Mouse (Mus musculus) midbrain, embryonic 12.5 days (tissue): Measurements from ENCODE around the gene Glipr2. TPM values are rescaled to one million over a fixed set of nuclear protein-coding genes. Genes with fewer than 3 reads are reported as not detected.
A peak's percentile ranks its signal among the peaks of the same experiment; 100 is the strongest.

ENCODE experiments used
- ATAC-seq: fragments of 200-750 bp; cut with Nextera tagmentation; 2 replicates; pipeline ENCODE4 v1.8.0; 2017; ENCODE audit warnings: low read depth, moderate TSS enrichment, moderate library complexity; ENCODE audit not compliant: low FRiP score
- H3K27ac ChIP-seq: fragments of 300-500 bp; sonication (generic); replicated peaks from 2 replicates; pipeline ENCODE4 v1.5.1; 2016; ENCODE audit warnings: mild to moderate bottlenecking
- H3K27me3 ChIP-seq: fragments of 300-500 bp; sonication (generic); 2 replicates; pipeline ENCODE4 v1.6.1; 2016; ENCODE audit warnings: mild to moderate bottlenecking
- H3K36me3 ChIP-seq: fragments of 300-500 bp; sonication (generic); 2 replicates; pipeline ENCODE4 v1.6.1; 2016
- H3K4me1 ChIP-seq: fragments of 300-500 bp; sonication (generic); 2 replicates; pipeline ENCODE4 v1.6.1; 2016
- H3K4me2 ChIP-seq: fragments of 300-500 bp; sonication (generic); replicated peaks from 2 replicates; pipeline ENCODE4 v1.6.1; 2016; ENCODE audit warnings: mild to moderate bottlenecking, moderate library complexity
- H3K4me3 ChIP-seq: fragments of 300-500 bp; sonication (generic); 2 replicates; pipeline ENCODE4 v1.5.1; 2016; ENCODE audit warnings: mild to moderate bottlenecking
- H3K9ac ChIP-seq: fragments of 300-500 bp; sonication (generic); replicated peaks from 2 replicates; pipeline ENCODE4 v1.6.1; 2016; ENCODE audit warnings: mild to moderate bottlenecking, moderate library complexity
- H3K9me3 ChIP-seq: fragments of 300-500 bp; sonication (generic); 2 replicates; pipeline ENCODE4 v1.6.1; 2016; ENCODE audit warnings: mild to moderate bottlenecking
- WGBS: fragments of 180-500 bp; shearing (Covaris S2); methylation state at CpG from one replicate; pipeline ENCODE4 v1.1.7; 2016; 5-methylcytosine and 5-hydroxymethylcytosine counted together
- polyA plus RNA-seq: library from polyadenylated mRNA; unstranded; fragments of >200 nt; fragmentation: Nextera tagmentation; extraction: Ambion mirVana; gene quantifications from 2 replicates; pipeline ENCODE4 v1.2.1, GENCODE M21; 2016

Gene Glipr2
- polyA plus RNA-seq, 1 experiment from 2014 or later, result 62.9 TPM

DNA sequence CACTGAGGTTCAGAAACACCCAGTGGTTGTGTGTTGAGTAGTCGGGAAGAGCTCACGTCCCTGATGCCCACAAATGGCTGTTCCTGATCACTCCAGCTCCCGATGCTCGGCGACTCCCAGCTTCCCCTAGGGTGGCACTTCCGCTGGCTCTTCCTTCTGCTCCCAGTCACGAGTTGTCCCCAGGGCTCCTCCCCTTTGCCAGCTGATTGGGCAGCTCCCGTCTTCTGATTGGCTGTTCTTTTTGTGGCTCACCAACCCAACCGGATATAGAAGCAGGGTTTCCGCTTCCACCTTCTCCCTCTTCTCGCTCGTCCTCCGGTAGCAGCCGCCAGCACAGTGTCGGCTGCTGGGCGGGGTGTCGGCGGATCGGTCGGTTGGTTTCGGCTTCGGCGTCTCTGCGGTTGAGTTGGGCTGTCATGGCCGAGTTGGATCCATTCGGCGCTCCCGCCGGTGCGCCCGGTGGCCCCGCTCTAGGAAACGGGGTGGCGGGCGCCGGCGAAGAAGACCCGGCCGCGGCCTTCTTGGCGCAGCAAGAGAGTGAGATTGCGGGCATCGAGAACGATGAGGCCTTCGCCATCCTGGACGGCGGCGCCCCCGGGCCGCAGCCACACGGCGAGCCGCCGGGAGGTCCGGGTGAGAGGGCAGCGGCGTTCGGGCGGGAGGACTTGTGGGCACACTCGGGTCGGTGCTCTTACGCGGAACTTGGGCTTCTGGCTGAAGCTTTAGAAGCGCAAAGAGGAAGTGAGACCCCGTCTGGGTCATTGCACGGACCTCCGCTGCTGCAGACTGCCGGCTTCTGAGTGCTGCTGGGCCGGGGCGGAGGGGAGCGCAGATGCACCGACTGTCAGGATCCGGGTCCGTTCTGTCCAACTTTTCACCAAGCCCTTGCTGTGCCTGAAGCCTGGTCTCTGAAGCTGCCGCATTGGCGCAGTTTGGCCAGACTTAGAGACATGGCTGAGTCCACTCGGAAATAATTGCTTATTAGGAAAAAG, 55.5 kb downstream of the Glipr2 start:
- Histone ChIP-seq H3K4me1 (peaks cover 19% of the 10 kb centered on the region), H3K27ac (peak overlapping the region; percentile 64), H3K36me3 (no peaks in the 10 kb centered on the region), H3K9ac (peak overlapping the region; percentile 89), H3K4me3 (peak overlapping the region; percentile 83), H3K27me3 (peaks cover 23% of the 10 kb centered on the region), H3K4me2 (peak overlapping the region; percentile 95), H3K9me3 (no peaks in the 10 kb centered on the region)
- under 1% methylated on average over 77 of the region's 77 CpGs for WGBS
- peak; percentile 99 for ATAC-seq

DNA sequence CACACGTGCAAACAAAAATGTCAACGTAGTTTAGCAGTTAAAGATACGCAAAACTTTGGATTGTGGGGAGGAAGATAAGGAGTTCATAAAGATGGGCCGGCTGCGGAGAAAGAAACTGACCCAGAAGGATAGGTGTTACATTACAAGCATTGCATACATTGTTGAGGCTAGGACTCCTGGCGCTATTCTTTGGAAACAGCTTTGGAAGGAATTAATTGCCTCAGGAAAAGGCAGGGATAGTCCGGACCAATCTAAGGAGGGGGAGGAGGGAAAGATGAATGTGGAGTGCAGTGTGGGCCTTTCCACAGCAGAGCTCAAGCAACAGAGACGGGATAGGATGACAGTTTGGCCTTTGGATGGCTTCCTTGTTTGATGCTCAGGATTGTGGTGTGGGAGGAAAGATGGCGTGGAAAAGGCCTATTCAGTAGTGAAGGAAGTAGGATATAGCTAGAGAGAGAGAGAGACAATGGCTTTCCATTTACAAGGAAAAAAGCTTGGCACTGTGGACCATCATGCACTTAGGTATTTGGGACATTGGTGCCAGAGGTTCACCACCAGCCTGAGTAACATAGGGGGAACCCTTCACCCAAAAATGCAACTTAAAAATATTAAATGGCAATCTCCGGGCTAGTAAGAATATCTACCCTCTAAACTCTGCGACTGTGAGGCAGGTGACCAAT, 56.3 kb downstream of the Glipr2 start:
- Histone ChIP-seq H3K4me1 (peaks cover 19% of the 10 kb centered on the region), H3K36me3 (no peaks in the 10 kb centered on the region), H3K9me3 (no peaks in the 10 kb centered on the region), H3K4me2 (peak overlapping the region; percentile 95), H3K4me3 (peak overlapping the region; percentile 83), H3K9ac (peak overlapping the region; percentile 89), H3K27me3 (peaks cover 30% of the 10 kb centered on the region), H3K27ac (no peak overlapping the region)
- WGBS, result 30% methylated on average over 11 of the region's 11 CpGs
- no peak for ATAC-seq

DNA sequence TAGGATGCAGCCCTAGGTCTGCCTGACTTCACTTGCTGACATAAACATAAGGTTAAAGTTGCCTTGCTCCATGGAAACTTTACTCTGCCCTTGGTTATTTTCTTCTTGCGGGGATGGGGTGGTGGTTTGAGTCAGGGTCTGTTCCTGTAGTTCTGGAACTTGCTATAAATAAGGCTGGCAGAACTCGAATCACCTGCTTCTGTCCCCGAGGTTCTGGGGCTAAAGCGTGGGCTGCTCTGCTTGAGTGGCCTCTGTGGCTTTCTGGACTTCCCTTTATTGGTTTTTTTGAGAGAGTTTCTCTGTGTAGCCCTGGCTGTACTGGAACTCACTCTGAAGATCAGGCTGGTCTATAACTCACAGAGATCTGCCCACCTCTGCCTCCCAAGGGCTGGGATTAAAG, 58.9 kb downstream of the Glipr2 start:
- Histone ChIP-seq H3K9me3 (no peaks in the 10 kb centered on the region), H3K9ac (no peak overlapping the region), H3K4me3 (no peak overlapping the region), H3K4me2 (no peak overlapping the region), H3K27me3 (peaks cover 56% of the 10 kb centered on the region), H3K36me3 (peaks cover 25% of the 10 kb centered on the region), H3K4me1 (peaks cover 19% of the 10 kb centered on the region), H3K27ac (no peak overlapping the region)
- WGBS, result 87% methylated on average over 4 of the region's 4 CpGs
- ATAC-seq, result no peak

DNA sequence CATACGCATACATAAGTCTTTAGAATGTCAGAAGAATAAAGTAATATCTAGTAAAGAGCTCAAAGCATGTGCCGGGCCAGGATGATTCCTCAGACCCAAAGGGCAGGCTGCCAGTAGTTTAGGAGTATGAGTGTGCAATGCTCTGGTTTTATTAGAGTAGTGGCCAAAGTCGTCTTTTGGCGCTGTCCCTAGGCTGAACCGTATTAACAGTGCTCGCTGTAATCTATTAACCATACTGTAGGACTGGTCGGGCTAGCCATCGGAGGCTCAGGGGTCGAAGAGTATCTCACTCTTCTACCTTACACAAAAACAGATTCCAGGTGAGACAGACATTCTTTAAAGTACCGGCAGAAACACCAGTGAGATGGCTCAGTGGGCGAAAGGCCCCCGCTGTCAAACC, 59.6 kb downstream of the Glipr2 start:
- H3K9me3 ChIP-seq, result no peaks in the 10 kb centered on the region
- H3K4me3 ChIP-seq, result no peak overlapping the region
- no peak overlapping the region for H3K9ac ChIP-seq
- 96% methylated on average over 12 of the region's 12 CpGs for WGBS
- ATAC-seq, result no peak
- H3K4me1 ChIP-seq, result peaks cover 19% of the 10 kb centered on the region
- no peak overlapping the region for H3K4me2 ChIP-seq
- peaks cover 31% of the 10 kb centered on the region for H3K36me3 ChIP-seq
- H3K27me3 ChIP-seq, result peaks cover 63% of the 10 kb centered on the region
- H3K27ac ChIP-seq, result no peak overlapping the region

DNA sequence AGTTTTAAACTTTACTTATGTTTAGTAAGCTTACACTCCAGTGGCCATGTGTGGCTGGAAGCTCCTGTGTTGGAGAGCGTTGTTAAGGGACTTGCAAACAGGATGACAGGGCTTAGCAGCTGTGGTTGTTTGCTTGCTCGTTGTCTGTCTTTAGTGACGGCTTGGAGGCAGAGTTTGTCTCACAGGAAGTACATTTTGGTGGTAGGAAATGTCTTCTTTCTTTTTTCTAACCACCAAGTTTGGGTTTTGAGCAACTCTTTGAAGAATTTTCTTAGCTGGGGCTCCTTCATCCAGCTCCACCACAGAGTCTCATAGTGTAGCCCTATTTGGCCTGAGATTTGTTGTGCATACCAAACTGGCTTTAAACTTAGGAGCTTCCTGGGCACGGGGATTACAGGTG, 65.1 kb downstream of the Glipr2 start:
- Histone ChIP-seq H3K4me3 (no peak overlapping the region), H3K9ac (no peak overlapping the region), H3K36me3 (peaks cover 86% of the 10 kb centered on the region), H3K4me2 (no peak overlapping the region), H3K27me3 (peaks cover 99% of the 10 kb centered on the region), H3K9me3 (no peaks in the 10 kb centered on the region), H3K27ac (no peak overlapping the region), H3K4me1 (no peaks in the 10 kb centered on the region)
- ATAC-seq, result no peak
- 86% methylated on average over 4 of the region's 4 CpGs for WGBS

DNA sequence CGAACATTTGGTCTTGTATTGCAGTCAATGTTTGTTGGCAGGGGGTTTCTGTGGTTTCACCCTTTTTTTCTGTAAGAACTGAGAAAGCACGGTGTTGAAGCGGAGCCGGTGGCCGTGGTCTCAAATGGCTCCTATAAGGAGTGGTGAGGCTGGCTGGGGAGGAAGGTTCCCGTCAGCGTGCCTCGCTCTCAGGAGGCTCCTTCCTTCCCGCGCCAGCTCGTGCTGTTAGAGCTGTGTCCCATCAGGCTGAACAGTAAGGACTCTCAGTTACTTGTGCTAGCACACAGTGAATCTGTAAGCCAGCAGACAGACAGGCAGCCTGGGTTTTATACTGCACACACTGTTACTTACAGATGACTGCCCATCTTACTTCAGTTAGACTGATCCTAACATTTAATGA, 65.6 kb downstream of the Glipr2 start:
- Histone ChIP-seq H3K9me3 (no peaks in the 10 kb centered on the region), H3K4me3 (no peak overlapping the region), H3K9ac (no peak overlapping the region), H3K4me1 (peaks cover under 1% of the 10 kb centered on the region), H3K27me3 (peaks cover 99% of the 10 kb centered on the region), H3K36me3 (peaks cover 91% of the 10 kb centered on the region), H3K4me2 (no peak overlapping the region), H3K27ac (no peak overlapping the region)
- ATAC-seq, result no peak
- WGBS, result 90% methylated on average over 11 of the region's 11 CpGs

DNA sequence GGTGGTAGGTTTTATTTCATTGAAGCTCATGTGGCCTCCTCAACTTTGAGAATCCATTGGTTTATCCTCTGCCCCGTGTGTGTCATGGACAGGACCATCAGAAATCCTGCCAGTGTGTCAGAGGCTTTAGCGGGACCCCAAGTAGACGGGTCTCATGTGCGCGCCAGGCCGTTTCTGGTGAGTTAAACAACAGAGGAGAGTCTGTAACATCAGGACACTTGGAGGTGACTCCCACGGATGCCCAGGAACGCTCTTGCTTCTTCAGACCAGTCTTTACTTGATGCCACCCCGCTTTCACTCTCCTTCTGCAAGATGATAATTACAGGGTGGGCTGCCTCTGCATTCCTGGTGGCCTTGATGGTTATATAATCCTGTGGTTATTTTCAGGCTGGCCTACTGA, 66.5 kb downstream of the Glipr2 start:
- Histone ChIP-seq H3K27ac (no peak overlapping the region), H3K4me2 (no peak overlapping the region), H3K4me3 (no peak overlapping the region), H3K27me3 (peaks cover 99% of the 10 kb centered on the region), H3K36me3 (peaks cover 94% of the 10 kb centered on the region), H3K9ac (no peak overlapping the region), H3K9me3 (no peaks in the 10 kb centered on the region), H3K4me1 (peaks cover 9% of the 10 kb centered on the region)
- 96% methylated on average over 9 of the region's 9 CpGs for WGBS
- no peak for ATAC-seq

DNA sequence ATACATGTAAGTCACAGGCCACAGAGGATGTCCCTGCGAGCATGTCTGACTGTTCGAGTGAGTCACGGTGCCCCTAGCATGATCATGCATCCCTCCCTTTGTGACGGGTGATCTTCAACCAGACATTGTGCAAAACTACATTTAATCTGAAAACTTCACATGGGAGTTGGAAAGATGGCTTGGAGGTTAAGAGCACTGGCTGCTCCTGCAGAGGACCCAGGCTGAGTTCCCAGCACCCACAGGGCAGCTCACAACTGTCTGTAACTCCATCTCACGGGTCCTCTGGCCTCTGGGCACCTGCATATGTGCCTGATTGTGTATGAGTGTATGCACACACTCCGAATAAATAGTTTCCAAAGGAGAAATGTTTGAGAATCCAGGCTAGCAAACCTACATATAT, 67.0 kb downstream of the Glipr2 start:
- WGBS, result 97% methylated on average over 6 of the region's 6 CpGs
- Histone ChIP-seq H3K9ac (no peak overlapping the region), H3K27ac (no peak overlapping the region), H3K4me2 (no peak overlapping the region), H3K4me1 (peaks cover 12% of the 10 kb centered on the region), H3K36me3 (peaks cover 88% of the 10 kb centered on the region), H3K4me3 (no peak overlapping the region), H3K27me3 (peaks cover 99% of the 10 kb centered on the region), H3K9me3 (no peaks in the 10 kb centered on the region)
- no peak for ATAC-seq

DNA sequence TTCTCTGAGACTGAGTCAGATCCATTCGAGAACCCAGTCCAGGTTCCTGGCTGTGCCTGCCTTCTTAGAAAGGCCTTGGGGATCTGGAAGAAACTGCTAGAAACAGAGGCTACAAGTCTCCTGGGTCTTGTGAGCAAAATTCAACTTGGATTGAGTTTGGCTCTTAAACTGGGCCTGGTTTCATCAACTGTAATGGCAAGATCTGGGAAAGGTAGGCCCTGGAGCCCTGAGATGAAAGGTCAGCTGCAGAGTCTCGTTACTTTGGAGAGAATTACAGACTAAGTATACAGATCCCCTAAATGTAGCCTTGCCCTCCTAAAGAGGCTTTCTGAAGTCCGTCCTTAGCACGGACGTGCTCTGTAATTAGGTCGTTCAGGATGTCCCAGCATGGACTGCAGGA, 68.4 kb downstream of the Glipr2 start:
- WGBS, result 88% methylated on average over 6 of the region's 6 CpGs

More for the DNA sequence above, 68.4 kb downstream of the Glipr2 start:
- H3K4me1 ChIP-seq, result peaks cover 12% of the 10 kb centered on the region
- H3K36me3 ChIP-seq, result peaks cover 88% of the 10 kb centered on the region
- no peak overlapping the region for H3K4me2 ChIP-seq
- no peak for ATAC-seq
- H3K4me3 ChIP-seq, result no peak overlapping the region
- H3K27me3 ChIP-seq, result peaks cover 99% of the 10 kb centered on the region
- H3K9me3 ChIP-seq, result no peaks in the 10 kb centered on the region
- no peak overlapping the region for H3K9ac ChIP-seq
- no peak overlapping the region for H3K27ac ChIP-seq

Other genes starting within 250 kb of the Glipr2 start
- not detected in 2 replicates for gene Olfr71, start 247.1 kb upstream of the Glipr2 start, polyA plus RNA-seq
- gene Hrct1, start 230.2 kb upstream of the Glipr2 start, polyA plus RNA-seq, result 0.11 and 0.16 TPM in 2 replicates
- gene Spaar, start 227.4 kb upstream of the Glipr2 start, polyA plus RNA-seq, result not detected in 2 replicates
- not detected in 2 replicates for gene Olfr159, start 186.4 kb upstream of the Glipr2 start, polyA plus RNA-seq
- gene Olfr156, start 133.5 kb upstream of the Glipr2 start, polyA plus RNA-seq, result not detected in 2 replicates
- gene Olfr157, start 117.2 kb upstream of the Glipr2 start, polyA plus RNA-seq, result not detected in 2 replicates
- gene Olfr155, start 105.8 kb upstream of the Glipr2 start, polyA plus RNA-seq, result not detected in 2 replicates
- gene Reck, start 81.9 kb upstream of the Glipr2 start, polyA plus RNA-seq, result 12.0 and 15.1 TPM in 2 replicates
- gene Ccin, start 26.1 kb downstream of the Glipr2 start, polyA plus RNA-seq, result not detected in 2 replicates
- 226 and 233 TPM in 2 replicates for gene Clta, start 47.1 kb downstream of the Glipr2 start, polyA plus RNA-seq
- 15.6 and 17.2 TPM in 2 replicates for gene Gne, start 126.8 kb downstream of the Glipr2 start, polyA plus RNA-seq